Mouse (Mus musculus) hindbrain, embryonic 16.5 days (tissue): Measurements from ENCODE around the gene Islr. TPM values are rescaled to one million over a fixed set of nuclear protein-coding genes. Genes with fewer than 3 reads are reported as not detected.

Experiments used
- ATAC-seq: fragments of 200-750 bp; cut with Nextera tagmentation; 2 replicates; pipeline ENCODE4 v1.8.0; 2017; ENCODE audit warnings: moderate TSS enrichment, moderate library complexity
- H3K27ac ChIP-seq: fragments of 300-500 bp; sonication (generic); 2 replicates; pipeline ENCODE4 v1.5.1; 2014; ENCODE audit warnings: low read depth, mild to moderate bottlenecking, control low read depth, low read length, moderate library complexity
- H3K27me3 ChIP-seq: fragments of 300-500 bp; sonication (generic); replicated peaks from 2 replicates; pipeline ENCODE4 v1.6.1; 2014; ENCODE audit warnings: low read length; ENCODE audit not compliant: control insufficient read depth, insufficient read depth
- H3K36me3 ChIP-seq: fragments of 300-500 bp; sonication (generic); 2 replicates; pipeline ENCODE4 v1.6.1; 2014; ENCODE audit warnings: mild to moderate bottlenecking, low read length, moderate library complexity, mixed read lengths; ENCODE audit not compliant: control insufficient read depth, insufficient read depth
- H3K4me1 ChIP-seq: fragments of 300-500 bp; sonication (generic); 2 replicates; pipeline ENCODE4 v1.6.1; 2014; ENCODE audit warnings: low read depth, low read length; ENCODE audit not compliant: control insufficient read depth, insufficient read depth
- H3K4me2 ChIP-seq: fragments of 300-500 bp; sonication (generic); 2 replicates; pipeline ENCODE4 v1.6.1; 2014; ENCODE audit warnings: mild to moderate bottlenecking, low read length, control low read depth, moderate library complexity
- H3K4me3 ChIP-seq: fragments of 300-500 bp; sonication (generic); 2 replicates; pipeline ENCODE4 v1.5.1; 2014; ENCODE audit warnings: mild to moderate bottlenecking, low read length, control low read depth, moderate library complexity
- H3K9ac ChIP-seq: fragments of 300-500 bp; sonication (generic); 2 replicates; pipeline ENCODE4 v1.6.1; 2014; ENCODE audit warnings: low read depth, mild to moderate bottlenecking, control low read depth, low read length, moderate library complexity
- H3K9me3 ChIP-seq: fragments of 300-500 bp; sonication (generic); 2 replicates; pipeline ENCODE4 v1.6.1; 2014; ENCODE audit warnings: mild to moderate bottlenecking, low read length, moderate library complexity; ENCODE audit not compliant: control insufficient read depth
- WGBS: fragments of 180-500 bp; shearing (Covaris S2); extraction: QIAGEN DNeasy Blood & Tissue Kit; methylation state at CpG from one replicate; pipeline ENCODE4 v1.1.7; 2014; 5-methylcytosine and 5-hydroxymethylcytosine counted together
- polyA plus RNA-seq: library from polyadenylated mRNA; unstranded; fragments of >200 nt; fragmentation: Nextera tagmentation; extraction: Ambion mirVana; gene quantifications from 2 replicates; pipeline ENCODE4 v1.2.1, GENCODE M21; 2015

The Islr gene
- polyA plus RNA-seq, 1 experiment from 2014 or later, result 40.4 TPM

DNA sequence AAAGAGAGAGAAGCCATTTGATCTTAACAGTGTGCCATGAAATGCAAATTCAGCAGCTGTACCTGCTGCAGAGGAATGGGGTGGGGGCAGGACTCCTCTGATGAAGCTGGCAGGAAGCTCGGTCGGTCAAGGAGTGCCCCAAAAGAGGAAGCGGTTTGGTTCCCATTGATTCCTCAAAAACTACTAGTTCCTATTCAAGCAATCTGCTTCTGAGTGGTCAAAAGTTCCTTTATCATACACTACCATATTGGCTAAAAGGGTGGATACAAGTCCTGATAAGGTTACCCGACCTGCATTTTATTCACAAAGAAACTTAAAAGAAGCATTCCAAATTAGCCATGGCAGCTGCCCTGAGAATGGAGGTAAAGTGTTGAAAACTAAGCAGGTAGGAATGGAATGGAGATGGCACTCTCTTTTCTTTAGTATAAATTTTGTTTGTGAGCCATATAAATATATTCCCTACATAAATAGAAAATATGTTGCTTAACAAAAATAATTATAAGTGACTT lies 42.0 kb upstream of the Islr start:
- Histone ChIP-seq H3K9me3 (no peaks in the 10 kb centered on the region), H3K4me1 (peaks cover 19% of the 10 kb centered on the region), H3K36me3 (no peaks in the 10 kb centered on the region), H3K27me3 (no peaks in the 10 kb centered on the region), H3K4me3 (no peak overlapping the region), H3K4me2 (no peak overlapping the region), H3K27ac (no peak overlapping the region), H3K9ac (no peak overlapping the region)
- ATAC-seq, result no peak
- WGBS, result 83% methylated on average over 4 of the region's 4 CpGs

DNA sequence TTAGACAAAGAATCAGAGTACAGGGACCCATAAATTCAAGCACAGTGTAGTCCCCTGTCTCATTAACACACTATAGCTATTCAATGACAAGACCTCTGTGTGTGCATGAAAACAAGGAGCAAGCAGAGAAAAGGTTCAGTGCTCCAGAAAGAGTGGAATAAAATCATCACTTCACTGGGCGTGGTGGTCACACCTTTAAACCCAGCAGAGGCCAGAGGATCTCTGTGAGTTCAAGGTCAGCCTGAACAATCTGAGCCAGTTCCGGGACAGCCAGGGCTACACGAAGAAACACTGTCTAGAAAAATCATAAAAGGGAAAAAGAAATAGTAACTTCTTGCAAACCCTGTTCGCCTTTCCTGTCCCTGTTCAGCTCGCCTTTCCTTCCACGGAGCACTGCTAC lies 39.6 kb upstream of the Islr start:
- no peak overlapping the region for H3K4me2 ChIP-seq
- H3K27ac ChIP-seq, result no peak overlapping the region
- 87% methylated on average over 6 of the region's 6 CpGs for WGBS
- H3K4me3 ChIP-seq, result no peak overlapping the region
- no peaks in the 10 kb centered on the region for H3K36me3 ChIP-seq
- H3K4me1 ChIP-seq, result peaks cover 19% of the 10 kb centered on the region
- H3K27me3 ChIP-seq, result no peaks in the 10 kb centered on the region
- no peak overlapping the region for H3K9ac ChIP-seq
- no peak for ATAC-seq
- no peaks in the 10 kb centered on the region for H3K9me3 ChIP-seq

DNA sequence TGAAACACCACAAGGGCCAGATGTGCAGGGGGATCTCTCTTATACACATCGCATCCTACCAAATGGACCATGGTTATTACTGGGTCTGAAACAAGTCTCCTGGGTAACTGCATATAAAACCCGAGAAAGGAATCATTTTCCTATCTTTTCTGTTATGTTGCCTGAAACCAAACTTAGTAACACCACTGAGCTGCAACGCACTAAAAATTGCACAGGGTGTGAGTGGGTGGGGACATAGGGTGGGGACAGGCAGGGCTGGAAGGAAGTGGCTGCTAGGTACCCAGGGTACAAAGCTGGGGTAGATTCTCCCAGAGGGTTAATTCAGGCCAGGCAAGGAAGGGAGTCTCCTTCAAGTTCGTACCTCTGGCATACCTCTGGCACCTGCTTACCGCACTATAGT lies 38.6 kb upstream of the Islr start:
- no peaks in the 10 kb centered on the region for H3K27me3 ChIP-seq
- H3K27ac ChIP-seq, result no peak overlapping the region
- no peak for ATAC-seq
- peaks cover 19% of the 10 kb centered on the region for H3K4me1 ChIP-seq
- H3K4me2 ChIP-seq, result no peak overlapping the region
- H3K9me3 ChIP-seq, result no peaks in the 10 kb centered on the region
- H3K9ac ChIP-seq, result no peak overlapping the region
- H3K36me3 ChIP-seq, result no peaks in the 10 kb centered on the region
- no peak overlapping the region for H3K4me3 ChIP-seq
- WGBS, result 83% methylated on average over 5 of the region's 5 CpGs

DNA sequence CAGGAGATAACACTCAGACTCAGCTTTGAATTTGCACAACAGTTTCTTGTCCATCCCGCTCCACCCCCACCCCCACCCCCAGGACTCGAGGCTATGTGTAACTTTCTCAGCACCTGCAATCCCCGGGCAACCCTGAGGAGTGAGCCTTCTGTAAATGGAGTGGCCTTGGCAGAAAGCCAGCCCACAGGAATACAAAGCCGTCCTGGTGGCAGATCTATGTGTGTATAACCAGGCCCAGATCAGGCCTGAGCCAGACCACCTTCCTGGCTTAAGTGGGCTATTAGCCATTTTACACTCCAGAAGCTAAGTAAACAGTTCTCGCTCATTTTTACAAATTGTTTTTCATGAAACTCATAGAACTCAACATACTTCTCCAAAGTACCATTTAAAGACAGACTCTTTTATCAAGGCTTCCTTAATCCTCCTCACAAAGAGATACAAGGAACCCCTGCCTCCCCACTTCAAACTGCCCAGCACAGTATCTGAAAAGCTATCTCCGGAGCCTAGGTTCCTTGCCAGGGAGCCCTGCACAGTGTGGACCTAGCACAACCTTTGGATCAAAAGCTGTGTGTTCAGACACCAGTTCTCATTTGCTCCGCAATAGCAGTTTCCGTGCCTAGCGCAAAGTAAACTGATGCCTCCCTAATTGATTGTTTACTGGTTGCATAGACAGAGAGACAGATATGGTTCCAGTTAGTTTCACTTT lies 37.8 kb upstream of the Islr start:
- Histone ChIP-seq H3K4me2 (no peak overlapping the region), H3K9ac (no peak overlapping the region), H3K27ac (0 out of 2 replicates have a peak overlapping the region, but pooled peaks have one; percentile 48), H3K27me3 (no peaks in the 10 kb centered on the region), H3K9me3 (no peaks in the 10 kb centered on the region), H3K4me1 (peaks cover 13% of the 10 kb centered on the region), H3K36me3 (no peaks in the 10 kb centered on the region), H3K4me3 (no peak overlapping the region)
- WGBS, result 50% methylated on average over 9 of the region's 9 CpGs
- ATAC-seq, result 0 out of 2 replicates have a peak, but pooled peaks have one; percentile 48

DNA sequence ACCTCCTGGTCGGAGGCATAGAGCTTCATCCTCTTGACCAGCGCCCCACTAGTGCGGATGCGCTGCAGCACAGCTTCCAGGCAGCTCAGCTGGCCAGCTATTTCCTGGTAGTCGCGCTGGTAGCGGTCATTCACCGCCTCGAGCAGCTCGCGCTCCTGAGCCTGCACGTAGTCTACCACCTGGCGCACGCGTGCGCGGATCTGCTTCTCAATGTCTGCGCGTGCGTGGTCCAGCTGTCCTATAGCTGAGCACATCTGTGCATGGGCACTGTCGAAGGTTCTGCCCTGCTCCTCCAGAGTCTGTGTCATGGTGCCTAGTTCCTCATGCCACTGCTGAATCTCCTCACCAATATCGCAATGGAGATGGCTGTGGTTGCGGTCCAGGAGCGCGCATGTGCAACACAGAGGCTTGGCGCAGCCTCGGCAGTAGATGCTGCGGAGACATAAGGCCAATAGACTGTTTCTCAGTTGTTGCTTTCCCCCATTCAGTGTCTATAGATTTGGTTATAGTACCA lies 30.5 kb upstream of the Islr start:
- Histone ChIP-seq H3K9me3 (no peaks in the 10 kb centered on the region), H3K27ac (no peak overlapping the region), H3K36me3 (no peaks in the 10 kb centered on the region), H3K4me1 (no peaks in the 10 kb centered on the region), H3K4me3 (no peak overlapping the region), H3K27me3 (no peaks in the 10 kb centered on the region), H3K9ac (no peak overlapping the region), H3K4me2 (no peak overlapping the region)
- ATAC-seq, result no peak
- 97% methylated on average over 28 of the region's 28 CpGs for WGBS

DNA sequence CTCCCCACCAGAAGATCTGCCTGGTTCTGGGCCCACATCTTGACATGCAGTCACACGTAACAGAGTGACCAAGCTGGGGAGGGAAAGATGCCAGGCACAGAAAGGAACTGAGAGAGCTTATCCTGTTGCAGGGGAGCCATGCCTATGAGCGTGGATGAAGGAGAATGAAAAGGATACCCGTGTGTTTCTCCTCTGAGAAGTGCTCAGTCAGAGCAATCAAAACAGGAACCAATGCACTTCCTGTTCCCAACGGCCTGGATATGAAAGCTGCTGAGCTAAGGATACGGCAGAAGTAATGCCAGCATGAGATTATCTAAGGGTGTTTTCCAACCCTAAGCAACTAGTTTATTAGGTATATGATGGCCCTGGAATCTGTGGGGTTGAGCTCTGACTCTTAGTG lies 28.3 kb upstream of the Islr start:
- no peaks in the 10 kb centered on the region for H3K27me3 ChIP-seq
- no peak overlapping the region for H3K4me2 ChIP-seq
- H3K4me3 ChIP-seq, result no peak overlapping the region
- H3K4me1 ChIP-seq, result no peaks in the 10 kb centered on the region
- H3K27ac ChIP-seq, result no peak overlapping the region
- no peak overlapping the region for H3K9ac ChIP-seq
- ATAC-seq, result no peak
- 0 out of 2 replicates have a peak, but pooled peaks cover 2% of the 10 kb centered on the region for H3K36me3 ChIP-seq
- no peaks in the 10 kb centered on the region for H3K9me3 ChIP-seq
- WGBS, result 84% methylated on average over 5 of the region's 5 CpGs

DNA sequence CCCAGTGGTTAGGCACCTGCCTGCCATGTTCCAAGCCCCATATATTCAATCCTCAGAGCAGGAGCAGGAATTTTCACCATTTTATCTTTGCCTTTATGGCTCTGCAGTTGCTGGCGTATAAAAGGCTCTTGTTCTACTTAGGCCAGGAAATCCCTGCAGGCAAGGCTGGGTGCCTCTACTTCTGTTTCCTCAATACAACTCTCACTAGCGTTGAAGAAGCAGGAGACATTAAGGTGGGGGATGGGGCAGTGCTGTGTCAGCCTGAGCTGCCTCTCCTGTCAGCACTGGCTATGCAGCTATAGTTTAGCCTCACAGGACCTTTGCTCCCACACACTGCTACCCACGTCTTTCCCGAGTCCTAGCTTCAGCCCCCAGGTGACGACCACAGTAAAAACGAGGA lies 27.6 kb upstream of the Islr start:
- Histone ChIP-seq H3K9me3 (no peaks in the 10 kb centered on the region), H3K36me3 (0 out of 2 replicates have a peak, but pooled peaks cover 2% of the 10 kb centered on the region), H3K4me1 (no peaks in the 10 kb centered on the region), H3K9ac (no peak overlapping the region), H3K27me3 (no peaks in the 10 kb centered on the region), H3K27ac (no peak overlapping the region), H3K4me3 (no peak overlapping the region), H3K4me2 (no peak overlapping the region)
- WGBS, result 78% methylated on average over 6 of the region's 6 CpGs
- ATAC-seq, result no peak

DNA sequence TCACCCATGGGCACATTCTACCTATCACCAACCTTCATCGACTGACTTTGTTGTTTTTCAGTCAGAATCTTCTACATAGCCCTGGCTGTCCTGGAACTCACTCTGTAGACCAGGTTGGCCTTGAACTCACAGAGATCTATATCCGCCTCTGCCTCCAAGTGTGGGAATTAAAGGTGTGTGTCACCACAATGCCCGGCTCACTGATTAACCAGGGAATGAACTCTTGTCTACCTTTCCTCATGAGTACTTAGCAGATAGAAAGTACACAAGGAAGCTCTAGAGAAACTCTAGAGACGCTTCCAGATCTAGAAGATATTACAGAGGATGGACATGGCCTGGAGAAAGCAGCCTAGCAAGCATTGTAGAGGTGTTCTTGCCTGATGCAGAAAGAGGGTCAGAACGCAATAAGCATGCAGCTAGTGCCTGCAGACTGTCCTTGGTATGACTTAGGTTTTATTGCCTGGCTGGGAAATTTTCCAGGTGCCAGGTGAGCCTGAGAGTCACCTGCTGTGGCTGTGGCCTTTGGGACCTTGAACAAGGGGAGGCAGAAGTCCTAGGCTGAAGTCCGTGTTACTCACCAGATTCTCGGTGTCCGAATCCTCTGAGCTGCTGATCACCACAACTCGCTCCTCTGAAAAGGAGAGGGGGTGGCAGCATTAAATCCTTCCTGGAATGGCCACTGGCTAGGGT lies 24.8 kb upstream of the Islr start:
- no peaks in the 10 kb centered on the region for H3K9me3 ChIP-seq
- no peaks in the 10 kb centered on the region for H3K27me3 ChIP-seq
- no peak overlapping the region for H3K27ac ChIP-seq
- WGBS, result 95% methylated on average over 9 of the region's 9 CpGs
- H3K4me1 ChIP-seq, result no peaks in the 10 kb centered on the region
- no peak for ATAC-seq
- H3K4me3 ChIP-seq, result no peak overlapping the region
- H3K9ac ChIP-seq, result no peak overlapping the region
- 0 out of 2 replicates have a peak, but pooled peaks cover 2% of the 10 kb centered on the region for H3K36me3 ChIP-seq
- H3K4me2 ChIP-seq, result no peak overlapping the region
